Mouse (Mus musculus): ENCODE results near the gene Rpl39.

Rpl39 gene

DNA sequence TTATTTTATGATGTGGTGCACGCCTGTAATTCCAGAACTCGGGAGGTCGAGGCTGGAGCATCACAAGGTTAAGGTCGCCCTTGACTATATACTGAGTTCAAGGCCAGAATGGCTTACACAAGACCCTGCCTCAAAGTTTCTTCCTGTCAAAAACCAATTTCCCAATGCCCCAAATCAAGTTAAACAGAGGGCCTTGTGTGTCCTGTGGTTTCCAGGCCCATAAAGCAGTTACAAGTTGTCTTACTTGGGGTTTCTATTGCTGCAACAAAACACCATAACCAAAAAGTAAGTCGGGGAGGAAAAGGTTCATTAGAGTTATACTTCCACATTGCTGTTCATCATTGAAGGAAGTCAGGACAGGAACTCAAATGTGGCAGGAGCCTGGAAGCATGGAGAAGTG lies 16.4 kb downstream of the Rpl39 start:
- no peak for DNase-seq (ENCODE audit: inconsistent age in 2 of 2, low spot score in 1 of 2)

DNA sequence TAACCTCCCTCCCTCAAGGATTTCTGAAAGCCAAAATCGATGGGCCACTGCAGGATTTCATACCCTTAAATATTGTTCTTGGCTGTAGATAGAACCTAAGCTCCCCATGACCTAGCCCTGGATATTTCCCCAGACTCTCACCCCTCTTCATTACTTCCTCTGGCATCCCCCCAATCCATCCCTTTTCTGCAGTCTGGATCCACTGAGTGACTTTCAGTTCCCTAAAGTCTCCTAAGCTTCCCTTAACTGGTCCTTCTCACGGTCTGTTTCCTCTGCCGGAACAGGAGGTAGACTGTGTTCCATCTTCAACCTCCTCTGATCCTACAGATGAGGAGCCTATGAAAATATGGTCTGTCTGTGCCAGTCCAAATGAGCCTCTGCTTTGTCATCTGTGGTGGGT lies 17.9 kb downstream of the Rpl39 start:
- no peak for DNase-seq (ENCODE audit: inconsistent age in 2 of 2, low spot score in 1 of 2)

DNA sequence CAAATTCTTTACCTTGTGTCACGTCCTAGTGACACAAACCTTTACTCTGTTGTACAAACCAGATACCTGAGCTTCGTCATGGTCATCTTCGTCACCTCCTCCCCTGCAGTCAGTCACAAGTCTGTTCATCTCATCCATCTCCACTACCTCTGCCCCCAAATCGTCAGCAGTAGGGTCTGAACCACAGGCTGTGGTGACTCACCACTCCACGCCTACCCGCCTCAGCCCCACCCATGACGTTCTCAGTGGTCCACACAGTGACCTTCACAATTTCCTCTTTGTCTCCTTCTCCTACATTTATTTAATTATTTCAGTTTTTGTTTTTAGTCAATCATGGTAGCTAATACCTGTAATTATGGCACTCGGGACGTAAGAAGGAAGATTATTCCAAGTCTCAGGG lies 21.3 kb downstream of the Rpl39 start:
- no peak for DNase-seq (ENCODE audit: inconsistent age in 2 of 2, low spot score in 1 of 2)

- peak; percentile 30 to 65 for DNase-seq (ENCODE audit: inconsistent age in 2 of 2, low spot score in 1 of 2)
Observed at GRCm38 (mm10) chrX:37048890-37049823, 36.0 kb downstream of the Rpl39 start.

DNA sequence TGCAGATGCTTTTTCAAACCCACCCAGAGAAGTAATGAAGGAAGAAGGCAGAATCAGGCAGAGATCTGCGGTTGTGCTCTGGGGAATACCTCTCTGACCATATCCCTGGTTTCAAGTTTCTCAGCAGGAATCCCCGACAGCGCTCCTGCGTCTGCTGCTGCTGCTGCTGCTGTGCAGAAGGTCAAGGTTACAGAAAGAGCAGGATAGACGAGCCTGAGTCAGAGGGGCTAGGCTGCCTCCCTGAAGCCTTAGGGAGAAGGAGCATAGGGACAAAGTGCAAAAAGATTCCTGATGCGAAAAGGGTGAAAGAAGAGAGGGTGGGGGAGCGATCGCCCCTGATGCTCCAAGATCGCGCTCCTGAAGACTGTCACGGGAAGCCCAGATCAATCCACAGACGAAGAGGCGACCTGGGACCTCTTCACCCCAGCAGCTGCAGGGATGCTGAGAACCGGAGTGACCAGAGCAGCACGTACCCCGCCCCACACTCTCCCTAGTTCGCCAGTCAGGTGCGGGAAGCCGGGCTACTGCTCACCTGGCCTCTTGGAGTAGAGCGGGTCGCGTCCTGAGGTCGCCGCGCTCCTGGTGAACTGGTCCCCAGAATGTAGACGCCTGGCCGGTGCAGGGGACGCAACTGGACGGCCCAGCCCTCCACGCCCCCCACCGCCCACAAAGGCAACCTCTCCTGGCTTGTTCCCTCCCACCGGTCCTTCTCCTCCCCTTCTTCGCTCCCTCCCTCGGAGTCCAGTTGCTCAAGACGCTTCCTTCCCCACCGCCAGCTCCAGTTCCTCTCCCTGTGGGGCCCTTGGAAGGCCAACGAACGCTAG lies 36.9 kb downstream of the Rpl39 start, which contains the start of gene Sowahd:
Gene Sowahd (plus strand): TSS at position 780 of the 824 bp plus-strand sequence.
- peak; percentile 53 to 63 for DNase-seq (ENCODE audit: inconsistent age in 2 of 2, low spot score in 1 of 2)

DNA sequence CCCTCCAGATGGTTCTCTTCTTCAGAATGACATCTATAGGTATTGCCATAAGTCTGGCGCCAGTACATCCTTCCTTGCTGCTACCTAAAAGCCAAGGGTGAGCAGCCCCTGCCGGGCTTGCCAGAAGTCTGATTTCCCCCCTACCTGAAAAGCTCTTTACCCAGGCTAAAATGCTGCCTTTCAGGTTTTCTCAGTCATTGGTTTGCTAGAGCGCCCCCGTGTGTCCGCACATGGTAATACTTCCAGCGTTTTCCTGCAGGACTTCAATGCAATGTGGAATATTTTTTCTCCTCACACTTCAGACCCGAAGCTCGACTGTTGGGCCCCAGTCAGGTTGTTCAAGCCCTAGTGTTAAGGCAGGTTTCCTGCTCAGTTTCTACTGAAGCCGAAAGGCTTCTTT lies 42.5 kb downstream of the Rpl39 start:
- DNase-seq (ENCODE audit: inconsistent age in 2 of 2, low spot score in 1 of 2): peak; percentile 42 to 79

Measured in adrenal gland, adult (tissue).